Mouse (Mus musculus): ENCODE data around the gene Nlgn2. TPM values are rescaled to one million over a fixed set of nuclear protein-coding genes. Genes with fewer than 3 reads are reported as not detected.

The Nlgn2 gene
- polyA plus RNA-seq, 1 experiment from 2014 or later: 16.6 TPM

- peaks cover 9% of the 10 kb centered on the region; the same call in 1 of the 2 replicates for H3K36me3 ChIP-seq (ENCODE audit: poor library complexity, severe bottlenecking)
- peaks cover 45% of the 10 kb centered on the region for H3K4me1 ChIP-seq
- peak; percentile 92 for ATAC-seq
- under 1% methylated on average over 34 of the region's 34 CpGs for WGBS
- H3K9ac ChIP-seq: peak within 1 kb of the TSS; percentile 96
- H3K27me3 ChIP-seq: peaks cover 4% of the 10 kb centered on the region; the same call in 1 of the 2 replicates
- no peaks in the 10 kb centered on the region for H3K9me3 ChIP-seq (replicated peaks)
- peak within 1 kb of the TSS; percentile 94 for H3K4me2 ChIP-seq
- H3K27ac ChIP-seq: peak within 1 kb of the TSS; percentile 96
- H3K4me3 ChIP-seq: peak within 1 kb of the TSS; percentile 94
Observed at GRCm38 (mm10) chr11:69837952-69838713, 549 bp upstream of the Nlgn2 start, which contains the start of gene Tmem256. Tmem256 (plus strand) TSS chr11:69838514.

- no peaks in the 10 kb centered on the region for H3K9me3 ChIP-seq (replicated peaks)
- H3K4me2 ChIP-seq: peak overlapping the region; percentile 94
- H3K36me3 ChIP-seq (ENCODE audit: poor library complexity, severe bottlenecking): peaks cover 21% of the 10 kb centered on the region
- H3K27me3 ChIP-seq: peaks cover 4% of the 10 kb centered on the region; the same call in 1 of the 2 replicates
- H3K4me3 ChIP-seq: peak overlapping the region; percentile 94
- ATAC-seq: 0 out of 2 replicates have a peak, but pooled peaks have one; percentile 7
- peak overlapping the region; percentile 96 for H3K9ac ChIP-seq
- peak overlapping the region; percentile 96 for H3K27ac ChIP-seq
- 2% methylated on average over 49 of the region's 52 CpGs for WGBS
- H3K4me1 ChIP-seq: peaks cover 49% of the 10 kb centered on the region
Observed at GRCm38 (mm10) chr11:69836703-69837576, 644 bp downstream of the Nlgn2 start.

GRCm38 (mm10) chr11:69835966-69836335 lies 1.6 kb downstream of the Nlgn2 start:
- Histone ChIP-seq H3K4me1 (peaks cover 49% of the 10 kb centered on the region), H3K27me3 (peaks cover 4% of the 10 kb centered on the region; the same call in 1 of the 2 replicates)
- 7% methylated on average over 4 of the region's 4 CpGs for WGBS

GRCm38 (mm10) chr11:69835326-69835965 lies 2.1 kb downstream of the Nlgn2 start:
- WGBS: 0% methylated on average over 9 of the region's 9 CpGs
- Histone ChIP-seq H3K4me1 (peaks cover 49% of the 10 kb centered on the region), H3K4me3 (peak overlapping the region; percentile 94), H3K27me3 (peaks cover 4% of the 10 kb centered on the region; the same call in 1 of the 2 replicates), H3K4me2 (peak overlapping the region; percentile 94), H3K27ac (peak overlapping the region; percentile 96), H3K9ac (peak overlapping the region; percentile 96), H3K36me3 (ENCODE audit: poor library complexity, severe bottlenecking) (peaks cover 33% of the 10 kb centered on the region), H3K9me3 (replicated peaks) (no peaks in the 10 kb centered on the region)
- no peak for ATAC-seq

More at GRCm38 (mm10) chr11:69835966-69836335, 1.6 kb downstream of the Nlgn2 start:
- H3K4me3 ChIP-seq: peak overlapping the region; percentile 94
- H3K27ac ChIP-seq: peak overlapping the region; percentile 96
- peaks cover 28% of the 10 kb centered on the region for H3K36me3 ChIP-seq (ENCODE audit: poor library complexity, severe bottlenecking)
- no peaks in the 10 kb centered on the region for H3K9me3 ChIP-seq (replicated peaks)
- peak overlapping the region; percentile 96 for H3K9ac ChIP-seq
- no peak for ATAC-seq
- H3K4me2 ChIP-seq: peak overlapping the region; percentile 94

GRCm38 (mm10) chr11:69834001-69834549 lies 3.5 kb downstream of the Nlgn2 start:
- H3K4me2 ChIP-seq: peak overlapping the region; percentile 94
- peaks cover 46% of the 10 kb centered on the region for H3K4me1 ChIP-seq
- H3K36me3 ChIP-seq (ENCODE audit: poor library complexity, severe bottlenecking): peaks cover 41% of the 10 kb centered on the region
- H3K27ac ChIP-seq: peak overlapping the region; percentile 96
- H3K4me3 ChIP-seq: peak overlapping the region; percentile 94
- peaks cover 4% of the 10 kb centered on the region; the same call in 1 of the 2 replicates for H3K27me3 ChIP-seq
- H3K9me3 ChIP-seq (replicated peaks): no peaks in the 10 kb centered on the region
- ATAC-seq: no peak
- H3K9ac ChIP-seq: peak overlapping the region; percentile 96
- WGBS: 5% methylated on average over 36 of the region's 48 CpGs

GRCm38 (mm10) chr11:69833554-69833953 lies 4.0 kb downstream of the Nlgn2 start:
- Histone ChIP-seq H3K4me1 (peaks cover 47% of the 10 kb centered on the region), H3K27me3 (peaks cover 4% of the 10 kb centered on the region; the same call in 1 of the 2 replicates), H3K4me2 (peak overlapping the region; percentile 94), H3K27ac (0 out of 2 replicates have a peak overlapping the region, but pooled peaks have one; percentile 96), H3K4me3 (peak overlapping the region; percentile 94), H3K9ac (peak overlapping the region; percentile 96), H3K36me3 (ENCODE audit: poor library complexity, severe bottlenecking) (peaks cover 46% of the 10 kb centered on the region), H3K9me3 (replicated peaks) (no peaks in the 10 kb centered on the region)
- WGBS: 44% methylated on average over 8 of the region's 8 CpGs
- ATAC-seq: no peak

GRCm38 (mm10) chr11:69828832-69829231 lies 8.8 kb downstream of the Nlgn2 start:
- no peaks in the 10 kb centered on the region for H3K9me3 ChIP-seq (replicated peaks)
- WGBS: 71% methylated on average over 5 of the region's 5 CpGs
- ATAC-seq: no peak
- H3K4me3 ChIP-seq: no peak overlapping the region
- no peak overlapping the region for H3K27ac ChIP-seq
- peaks cover 4% of the 10 kb centered on the region; the same call in 1 of the 2 replicates for H3K27me3 ChIP-seq
- peaks cover 18% of the 10 kb centered on the region for H3K4me1 ChIP-seq
- peak overlapping the region; percentile 2; the same call in 1 of the 2 replicates for H3K9ac ChIP-seq
- H3K4me2 ChIP-seq: no peak overlapping the region
- H3K36me3 ChIP-seq (ENCODE audit: poor library complexity, severe bottlenecking): peaks cover 90% of the 10 kb centered on the region

GRCm38 (mm10) chr11:69823456-69823855 lies 14.1 kb downstream of the Nlgn2 start:
- no peak for ATAC-seq
- H3K36me3 ChIP-seq (ENCODE audit: poor library complexity, severe bottlenecking): peaks cover 50% of the 10 kb centered on the region
- H3K4me2 ChIP-seq: no peak overlapping the region
- H3K9ac ChIP-seq: no peak overlapping the region
- H3K4me1 ChIP-seq: no peaks in the 10 kb centered on the region
- WGBS: 76% methylated on average over 2 of the region's 2 CpGs
- H3K4me3 ChIP-seq: no peak overlapping the region
- H3K27ac ChIP-seq: no peak overlapping the region
- no peaks in the 10 kb centered on the region for H3K9me3 ChIP-seq (replicated peaks)
- H3K27me3 ChIP-seq: no peaks in the 10 kb centered on the region

GRCm38 (mm10) chr11:69822080-69822479 lies 15.5 kb downstream of the Nlgn2 start, which contains the start of gene Spem1:
Spem1 (minus strand) TSS chr11:69822180.
- no peak for ATAC-seq
- peaks cover 6% of the 10 kb centered on the region for H3K9me3 ChIP-seq (replicated peaks)
- 87% methylated on average over 3 of the region's 3 CpGs for WGBS
- no peaks in the 10 kb centered on the region for H3K27me3 ChIP-seq
- H3K4me2 ChIP-seq: no peak within 1 kb of the TSS
- H3K4me3 ChIP-seq: no peak within 1 kb of the TSS
- no peaks in the 10 kb centered on the region for H3K4me1 ChIP-seq
- peaks cover 36% of the 10 kb centered on the region for H3K36me3 ChIP-seq (ENCODE audit: poor library complexity, severe bottlenecking)
- H3K27ac ChIP-seq: no peak within 1 kb of the TSS
- H3K9ac ChIP-seq: no peak within 1 kb of the TSS

GRCm38 (mm10) chr11:69818871-69819270 lies 18.7 kb downstream of the Nlgn2 start:
- 93% methylated on average over 8 of the region's 8 CpGs for WGBS
- ATAC-seq: no peak
- H3K9ac ChIP-seq: no peak overlapping the region
- no peak overlapping the region for H3K4me3 ChIP-seq
- H3K4me1 ChIP-seq: no peaks in the 10 kb centered on the region
- peaks cover 12% of the 10 kb centered on the region for H3K9me3 ChIP-seq (replicated peaks)
- H3K27me3 ChIP-seq: no peaks in the 10 kb centered on the region
- no peak overlapping the region for H3K27ac ChIP-seq
- no peak overlapping the region for H3K4me2 ChIP-seq
- H3K36me3 ChIP-seq (ENCODE audit: poor library complexity, severe bottlenecking): peaks cover 4% of the 10 kb centered on the region

GRCm38 (mm10) chr11:69818365-69818764 lies 19.2 kb downstream of the Nlgn2 start, which contains the start of gene Spem2:
Spem2 (minus strand) TSS chr11:69818465.
- Histone ChIP-seq H3K9me3 (replicated peaks) (peaks cover 12% of the 10 kb centered on the region), H3K36me3 (ENCODE audit: poor library complexity, severe bottlenecking) (no peaks in the 10 kb centered on the region), H3K9ac (no peak within 1 kb of the TSS), H3K4me2 (no peak within 1 kb of the TSS), H3K27ac (no peak within 1 kb of the TSS), H3K4me1 (no peaks in the 10 kb centered on the region), H3K4me3 (no peak within 1 kb of the TSS), H3K27me3 (no peaks in the 10 kb centered on the region)
- WGBS: 77% methylated on average over 2 of the region's 2 CpGs
- ATAC-seq: no peak

Data from forebrain, embryonic 13.5 days (tissue).